Mouse (Mus musculus): ENCODE measurements around the gene Padi3.

- TF ChIP-seq CTCF (IDR thresholded peaks at IDR 0.05; ENCODE audit: extremely low read depth, insufficient read depth, insufficient read length, insufficient replicate concordance): no peak
- no peak for TF ChIP-seq POLR2A (IDR thresholded peaks at IDR 0.05; ENCODE audit: low read depth, low read length)
Observed at GRCm38 (mm10) chr4:140854455-140854864, 44.0 kb upstream of the Padi3 start.

All from spleen, adult 2 months (tissue).